Mouse (Mus musculus) testis, postnatal 10 days (tissue): ENCODE measurements around the gene Btbd35f30.
"Not testable (repeated sequence)": the region's sequence is repeated elsewhere in the genome, so short reads cannot be mapped to it uniquely, and the experiment has no call there.

ENCODE experiments used
- DNase-seq: peaks from one replicate; pipeline ENCODE4 v3.0.0; 2021; ENCODE audit warnings: low spot score

Btbd35f30 gene

GRCm38 (mm10) chrX:32894325-32894724, at the start of gene Btbd35f30:
TSS of gene Btbd35f30 (plus strand) at chrX:32894625.
- DNase-seq, result not testable (repeated sequence)

- not testable (repeated sequence) for DNase-seq
These were observed 47.0 kb downstream of the Btbd35f30 start, which contains the start of gene Gm21789 for GRCm38 (mm10) chrX:32941468-32941867. TSS of gene Gm21789 (plus strand) at chrX:32941768.
